In genomic region chr2:143889860-143890433, GRCm38 (mm10) we compare ENCODE assay signal across 10 mouse cellular contexts. TPM values are rescaled to one million over a fixed set of nuclear protein-coding genes. Genes with fewer than 3 reads are reported as not detected.
DNase-seq lines count a peak whose midpoint lies in the region; ATAC-seq and TF ChIP-seq lines count a peak whose summit lies in the region.
"Had no signal": no experiment of that assay in that cellular context is flagged by ENCODE, and none has a peak within 500 bp of the region (broad histone marks: within the 10 kb centered on the region; RNA-seq: fewer than 3 reads in every experiment).

No protein-coding gene starts in this region.

- no peaks in the 10 kb centered on the region for H3K36me3 ChIP-seq in liver, postnatal 0 days (replicated peaks; ENCODE audit: insufficient read depth, low read length)
- H3K36me3 ChIP-seq: midbrain, embryonic 12.5 days had no signal

- H3K27me3 ChIP-seq in liver, postnatal 0 days (ENCODE audit: insufficient read depth, low read length) = no peaks in the 10 kb centered on the region
- H3K27me3 ChIP-seq: midbrain, embryonic 12.5 days had no signal

- H3K27ac ChIP-seq in liver, postnatal 0 days (ENCODE audit: low read depth) = no peak overlapping the region
- H3K27ac ChIP-seq: midbrain, embryonic 12.5 days had no signal

- no peak for TF ChIP-seq EP300 in liver, postnatal 0 days (IDR thresholded peaks at IDR 0.05; ENCODE audit: low read depth)

- no peaks in the 10 kb centered on the region for H3K9me3 ChIP-seq in liver, postnatal 0 days (ENCODE audit: low read length)
- H3K9me3 ChIP-seq: midbrain, embryonic 12.5 days had no signal

- DNase-seq in urinary bladder, postnatal 25 days (ENCODE audit: low spot score) = peak; percentile 52
- no peak for DNase-seq in urinary bladder, adult 2 months (ENCODE audit: low spot score)
- peak; percentile 68 for DNase-seq in kidney, adult 9 months
- no peak for DNase-seq in liver, postnatal 0 days
- no peak for DNase-seq in spleen, postnatal 4 days (ENCODE audit: low spot score in 2 of 2)
- no peak for DNase-seq in adrenal gland, postnatal 36 days
- DNase-seq in retina, postnatal 1 day = no peak

- H3K4me2 ChIP-seq in liver, postnatal 0 days (ENCODE audit: low read depth, low read length) = 0 out of 2 replicates have a peak overlapping the region, but pooled peaks have one; percentile 9
- H3K4me2 ChIP-seq: midbrain, embryonic 12.5 days had no signal

- ATAC-seq in liver, postnatal 0 days = peak; percentile 29; the same call in 1 of the 2 replicates
- ATAC-seq in erythroid progenitor cell, adult 5-6 weeks (replicated peaks; ENCODE audit: low FRiP score, poor library complexity, severe bottlenecking) = no peak
- ATAC-seq: CD4-positive, CD25-positive, alpha-beta regulatory T cell, adult 4 months had no signal

- H3K4me3 ChIP-seq in liver, postnatal 0 days (ENCODE audit: low read depth, low read length) = no peak overlapping the region
- H3K4me3 ChIP-seq: midbrain, embryonic 12.5 days had no signal

- no peaks in the 10 kb centered on the region; the same call in 1 of the 2 replicates for H3K4me1 ChIP-seq in liver, postnatal 0 days (ENCODE audit: insufficient read depth)
- H3K4me1 ChIP-seq: midbrain, embryonic 12.5 days had no signal

- 57% methylated on average over 12 of the region's 12 CpGs for WGBS in liver, postnatal 0 days (ENCODE audit: insufficient replicate concordance)

- TF ChIP-seq CTCF in liver, postnatal 0 days (IDR thresholded peaks at IDR 0.05; ENCODE audit: low read depth) = no peak

- no peak overlapping the region for H3K9ac ChIP-seq in liver, postnatal 0 days (replicated peaks)
- H3K9ac ChIP-seq: midbrain, embryonic 12.5 days had no signal

RNA-seq across cellular contexts. Expression of gene Dstn, which starts 25.2 kb away (rescaled TPM):
- 1,245 and 1,572 TPM in 2 replicates for polyA plus RNA-seq in urinary bladder, adult 2 months (2012; rRNA removed)
- polyA plus RNA-seq in liver, postnatal 0 days (2015; fragmentation: Nextera tagmentation; extraction: Ambion mirVana) = 155 and 160 TPM in 2 replicates
- total RNA-seq in adrenal gland, postnatal 36 days (2021) = 100 to 1,000 TPM; 227 to 300 TPM
- total RNA-seq in erythroid progenitor cell, adult 5-6 weeks (2015; ENCODE audit: low replicate concordance) = 103 and 108 TPM in 2 replicates
- total RNA-seq in erythroid progenitor cell, adult 5-6 weeks (2017; ENCODE audit: low replicate concordance) = 58.8 and 72.4 TPM in 2 replicates

RNA-seq across cellular contexts. Expression of gene Bfsp1, which starts 27.0 kb away (rescaled TPM):
- polyA plus RNA-seq in urinary bladder, adult 2 months (2012; rRNA removed) = 2.0 and 2.1 TPM in 2 replicates
- polyA plus RNA-seq in liver, postnatal 0 days (2015; fragmentation: Nextera tagmentation; extraction: Ambion mirVana) = 0.12 and 0.17 TPM in 2 replicates
- under 1 TPM; 0.50 to 0.86 TPM for total RNA-seq in adrenal gland, postnatal 36 days (2021)
- total RNA-seq in erythroid progenitor cell, adult 5-6 weeks (2015; ENCODE audit: low replicate concordance) = not detected in 2 replicates
- not detected in 2 replicates for total RNA-seq in erythroid progenitor cell, adult 5-6 weeks (2017; ENCODE audit: low replicate concordance)
- polyA plus RNA-seq: CD4-positive, CD25-positive, alpha-beta regulatory T cell, adult 4 months had no signal

Comparison
In these comparisons a context has a peak if more than half of its experiments do, and no peak if none do; other contexts are left out.
1. DNase-seq: peak in urinary bladder, postnatal 25 days (single experiment) and kidney, adult 9 months (single experiment); none in urinary bladder, adult 2 months (single experiment), liver, postnatal 0 days (single experiment), spleen, postnatal 4 days (0 of 2), adrenal gland, postnatal 36 days (0 of 2) and retina, postnatal 1 day (single experiment).